Mouse (Mus musculus) stomach, embryonic 14.5 days (tissue): ENCODE measurements around the gene Urgcp. TPM values are rescaled to one million over a fixed set of nuclear protein-coding genes. Genes with fewer than 3 reads are reported as not detected.

ENCODE experiments used
- ATAC-seq: fragments of 200-750 bp; cut with Nextera tagmentation; 2 replicates; pipeline ENCODE4 v1.8.0; 2017; ENCODE audit warnings: low read depth, moderate TSS enrichment; ENCODE audit not compliant: insufficient number of reproducible peaks, insufficient read depth, low FRiP score
- H3K27ac ChIP-seq: fragments of 300-500 bp; sonication (generic); 2 replicates; pipeline ENCODE4 v1.5.1; 2014; ENCODE audit warnings: mild to moderate bottlenecking, low read length, moderate library complexity, mixed read lengths
- H3K27me3 ChIP-seq: fragments of 300-500 bp; sonication (generic); 2 replicates; pipeline ENCODE4 v1.6.1; 2014; ENCODE audit warnings: low read length, control low read depth, mixed read lengths; ENCODE audit not compliant: control insufficient read depth, insufficient read depth
- H3K36me3 ChIP-seq: fragments of 300-500 bp; sonication (generic); 2 replicates; pipeline ENCODE4 v1.6.1; 2014; ENCODE audit warnings: mild to moderate bottlenecking, control low read depth, low read length, moderate library complexity, mixed read lengths; ENCODE audit not compliant: control insufficient read depth, insufficient read depth
- H3K4me1 ChIP-seq: fragments of 300-500 bp; sonication (generic); 2 replicates; pipeline ENCODE4 v1.6.1; 2014; ENCODE audit warnings: low read length, control low read depth, mixed read lengths; ENCODE audit not compliant: control insufficient read depth, insufficient read depth
- H3K4me2 ChIP-seq: fragments of 300-500 bp; sonication (generic); replicated peaks from 2 replicates; pipeline ENCODE4 v1.6.1; 2014; ENCODE audit warnings: low read depth, low read length, control low read depth
- H3K4me3 ChIP-seq: fragments of 300-500 bp; sonication (generic); 2 replicates; pipeline ENCODE4 v1.5.1; 2014; ENCODE audit warnings: low read depth, low read length, control low read depth
- H3K9ac ChIP-seq: fragments of 300-500 bp; sonication (generic); replicated peaks from 2 replicates; pipeline ENCODE4 v1.6.1; 2014; ENCODE audit warnings: low read depth, mild to moderate bottlenecking, control low read depth, low read length, moderate library complexity, mixed read lengths
- H3K9me3 ChIP-seq: fragments of 300-500 bp; sonication (generic); 2 replicates; pipeline ENCODE4 v1.6.1; 2016; ENCODE audit warnings: low read depth, low read length, control low read depth; ENCODE audit not compliant: control insufficient read depth
- WGBS: fragments of 180-500 bp; shearing (Covaris S2); extraction: QIAGEN DNeasy Blood & Tissue Kit; methylation state at CpG from one replicate; pipeline ENCODE4 v1.1.7; 2014; 5-methylcytosine and 5-hydroxymethylcytosine counted together
- polyA plus RNA-seq: library from polyadenylated mRNA; unstranded; fragments of >200 nt; fragmentation: Nextera tagmentation; extraction: Ambion mirVana; gene quantifications from 2 replicates; pipeline ENCODE4 v1.2.1, GENCODE M21; 2014

The Urgcp gene
- polyA plus RNA-seq, 1 experiment from 2014 or later, result 14.2 TPM

DNA sequence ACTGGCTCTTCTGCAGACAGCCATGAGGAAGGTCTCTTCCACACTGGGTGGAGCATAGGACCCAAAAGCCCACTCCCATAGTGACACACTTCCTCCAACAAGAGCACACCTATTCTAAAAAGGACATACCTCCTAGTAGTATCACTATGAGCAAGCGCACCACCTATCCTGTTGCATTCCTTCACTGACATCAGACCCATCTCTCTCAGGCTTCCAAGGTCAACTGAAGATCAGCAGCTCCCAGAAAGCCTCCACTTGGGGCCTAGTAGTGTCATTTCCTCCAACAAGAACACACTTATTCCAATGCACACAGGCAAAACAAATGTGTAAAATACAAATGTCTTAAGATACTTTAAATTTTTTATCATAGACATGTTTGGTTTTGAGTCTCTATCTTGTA is 60.4 kb downstream of the Urgcp start:
- no peak overlapping the region for H3K27ac ChIP-seq
- WGBS, result 96% methylated on average over 1 of the region's 1 CpGs
- H3K36me3 ChIP-seq, result peaks cover 14% of the 10 kb centered on the region; the same call in 1 of the 2 replicates
- no peaks in the 10 kb centered on the region for H3K27me3 ChIP-seq
- H3K9ac ChIP-seq, result no peak overlapping the region
- no peak overlapping the region for H3K4me2 ChIP-seq
- H3K4me1 ChIP-seq, result peaks cover 12% of the 10 kb centered on the region
- H3K4me3 ChIP-seq, result no peak overlapping the region
- no peak for ATAC-seq
- no peaks in the 10 kb centered on the region for H3K9me3 ChIP-seq

DNA sequence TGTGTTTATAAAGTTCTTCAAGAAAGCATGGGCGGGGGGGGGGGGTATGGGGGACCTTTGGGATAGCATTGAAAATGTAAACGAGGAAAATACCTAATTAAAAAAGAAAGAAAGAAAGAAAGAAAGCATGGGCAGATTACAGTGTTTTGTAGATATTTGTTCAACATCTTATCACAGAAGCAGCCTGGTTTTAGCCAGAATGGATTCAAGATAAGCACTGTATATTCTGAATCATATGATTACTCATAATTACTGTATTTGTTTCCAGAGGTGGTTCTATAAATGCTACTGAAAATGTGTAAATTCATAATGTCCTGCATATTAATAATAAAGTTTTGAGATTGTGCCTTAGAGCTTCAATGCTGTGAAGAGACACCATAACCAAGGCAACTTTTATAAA is 60.9 kb downstream of the Urgcp start:
- WGBS, result 56% methylated on average over 2 of the region's 2 CpGs
- no peak overlapping the region for H3K9ac ChIP-seq
- H3K36me3 ChIP-seq, result peaks cover 14% of the 10 kb centered on the region; the same call in 1 of the 2 replicates
- ATAC-seq, result no peak
- H3K27me3 ChIP-seq, result no peaks in the 10 kb centered on the region
- peaks cover 7% of the 10 kb centered on the region for H3K4me1 ChIP-seq
- H3K4me2 ChIP-seq, result no peak overlapping the region
- H3K27ac ChIP-seq, result no peak overlapping the region
- H3K4me3 ChIP-seq, result no peak overlapping the region
- no peaks in the 10 kb centered on the region for H3K9me3 ChIP-seq

DNA sequence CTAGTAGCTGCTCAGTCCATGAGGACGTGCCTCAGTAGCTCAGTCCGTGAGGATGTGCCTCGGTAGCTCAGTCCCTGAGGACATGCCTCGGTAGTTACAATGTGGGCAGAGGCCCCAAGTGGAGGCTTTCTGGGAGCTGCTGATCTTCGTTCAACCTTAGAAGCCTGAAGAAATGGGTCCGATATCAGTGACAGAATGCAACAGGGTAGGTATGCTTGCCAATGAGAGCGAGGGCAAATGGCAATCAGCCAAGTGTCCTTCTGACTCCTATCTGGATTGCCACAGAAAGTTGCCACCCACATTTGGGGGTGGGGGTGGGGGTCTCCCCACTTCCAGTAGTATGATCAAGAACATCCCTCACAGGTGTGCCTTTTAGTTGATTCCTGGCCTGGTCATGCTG is 61.4 kb downstream of the Urgcp start:
- 92% methylated on average over 7 of the region's 7 CpGs for whole genome bisulfite sequencing
- Histone ChIP-seq H3K4me2 (no peak overlapping the region), H3K9me3 (no peaks in the 10 kb centered on the region), H3K36me3 (peaks cover 14% of the 10 kb centered on the region; the same call in 1 of the 2 replicates), H3K9ac (no peak overlapping the region), H3K27ac (no peak overlapping the region), H3K27me3 (no peaks in the 10 kb centered on the region), H3K4me3 (no peak overlapping the region), H3K4me1 (peaks cover 2% of the 10 kb centered on the region; the same call in 1 of the 2 replicates)
- no peak for ATAC-seq

DNA sequence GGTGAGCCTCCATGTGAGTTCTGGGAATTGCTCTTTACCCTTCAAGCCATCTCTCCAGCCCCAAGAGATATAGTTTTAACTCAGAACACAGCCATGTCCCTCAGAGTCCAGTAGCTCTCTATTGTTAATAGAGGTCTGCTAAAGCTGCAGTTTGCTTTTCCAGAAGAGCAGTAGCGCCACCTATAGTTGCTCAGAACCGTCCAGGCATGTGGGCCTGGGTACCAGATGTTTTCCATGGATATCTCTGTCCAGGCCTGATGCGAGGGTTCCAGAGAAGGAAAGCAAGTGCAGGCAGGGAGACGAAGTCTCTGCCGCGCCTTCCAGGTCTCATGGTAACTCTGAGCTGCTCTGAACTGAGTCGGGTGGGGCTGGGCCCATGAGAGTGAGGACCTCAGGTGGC is 70.4 kb downstream of the Urgcp start:
- Histone ChIP-seq H3K36me3 (no peaks in the 10 kb centered on the region), H3K4me1 (no peaks in the 10 kb centered on the region), H3K4me2 (no peak overlapping the region), H3K27ac (no peak overlapping the region), H3K9me3 (no peaks in the 10 kb centered on the region), H3K4me3 (no peak overlapping the region), H3K9ac (no peak overlapping the region), H3K27me3 (no peaks in the 10 kb centered on the region)
- WGBS, result 26% methylated on average over 7 of the region's 7 CpGs
- ATAC-seq, result no peak

DNA sequence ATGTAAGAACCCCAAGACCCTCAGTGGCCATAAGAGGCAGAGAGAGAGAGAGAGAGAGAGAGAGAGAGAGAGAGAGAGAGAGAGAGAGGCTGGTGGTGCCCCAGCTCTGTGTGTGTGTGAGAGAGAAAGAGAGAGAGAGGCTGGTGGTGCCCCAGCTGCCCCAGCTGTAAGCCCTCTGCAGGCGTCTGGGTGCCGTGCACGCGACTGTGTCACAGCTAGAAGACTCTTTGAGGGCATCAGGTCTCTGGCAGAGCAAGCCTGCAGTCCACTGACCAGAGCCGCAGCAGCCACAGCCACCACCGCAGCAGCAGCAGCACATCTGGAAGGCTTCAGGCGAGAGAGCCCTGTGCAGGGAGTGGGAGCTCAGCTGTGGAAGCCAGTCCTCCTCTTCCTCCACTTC is 77.9 kb downstream of the Urgcp start:
- Histone ChIP-seq H3K4me3 (no peak overlapping the region), H3K27ac (no peak overlapping the region), H3K36me3 (no peaks in the 10 kb centered on the region), H3K4me2 (no peak overlapping the region), H3K4me1 (no peaks in the 10 kb centered on the region; the same call in 1 of the 2 replicates), H3K9ac (no peak overlapping the region), H3K27me3 (no peaks in the 10 kb centered on the region), H3K9me3 (no peaks in the 10 kb centered on the region)
- no peak for ATAC-seq
- 25% methylated on average over 7 of the region's 7 CpGs for WGBS

DNA sequence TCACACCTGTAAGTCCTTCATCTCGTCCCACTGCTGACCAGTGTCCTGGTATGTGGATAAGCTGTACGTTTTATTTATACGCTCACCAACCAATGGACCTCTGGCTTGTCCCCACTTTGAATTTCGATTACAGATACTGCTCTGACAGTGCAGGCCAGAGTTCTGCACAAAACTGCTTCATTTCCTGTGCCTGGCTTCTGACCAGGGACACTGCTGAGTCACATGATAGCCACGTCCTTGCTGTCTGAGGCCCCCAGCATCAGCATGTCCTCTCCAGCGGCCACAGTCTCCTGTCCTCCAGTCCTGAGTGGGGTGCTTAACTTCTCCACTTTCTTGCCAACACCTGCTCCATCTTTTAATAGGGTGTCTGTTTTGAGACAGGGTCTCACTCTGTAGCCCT is 79.6 kb downstream of the Urgcp start:
- H3K4me1 ChIP-seq, result no peaks in the 10 kb centered on the region; the same call in 1 of the 2 replicates
- H3K36me3 ChIP-seq, result no peaks in the 10 kb centered on the region
- H3K27ac ChIP-seq, result no peak overlapping the region
- no peak overlapping the region for H3K4me2 ChIP-seq
- 54% methylated on average over 6 of the region's 6 CpGs for WGBS
- ATAC-seq, result no peak
- no peaks in the 10 kb centered on the region for H3K9me3 ChIP-seq
- no peak overlapping the region for H3K4me3 ChIP-seq
- H3K9ac ChIP-seq, result no peak overlapping the region
- no peaks in the 10 kb centered on the region for H3K27me3 ChIP-seq

Other genes with a start within 250 kb of the Urgcp start
- 164 and 206 TPM in 2 replicates for gene Xbp1, start 241.7 kb downstream of the Urgcp start, polyA plus RNA-seq
- gene Ccdc117, start 220.2 kb downstream of the Urgcp start, polyA plus RNA-seq, result 17.7 and 19.4 TPM in 2 replicates
- gene Ankrd36, start 192.7 kb downstream of the Urgcp start, polyA plus RNA-seq, result not detected in 2 replicates
- gene Mrps24, start 46.7 kb downstream of the Urgcp start, polyA plus RNA-seq, result 206 and 225 TPM in 2 replicates
- gene Dbnl, start 26.1 kb upstream of the Urgcp start, polyA plus RNA-seq, result 108 TPM in 2 replicates
- 1.2 and 1.5 TPM in 2 replicates for gene Pgam2, start 41.4 kb upstream of the Urgcp start, polyA plus RNA-seq
- 8.4 and 10.3 TPM in 2 replicates for gene Polm, start 75.6 kb upstream of the Urgcp start, polyA plus RNA-seq
- 29.2 and 30.3 TPM in 2 replicates for gene Aebp1, start 99.6 kb upstream of the Urgcp start, polyA plus RNA-seq
- 101 and 112 TPM in 2 replicates for gene Pold2, start 115.9 kb upstream of the Urgcp start, polyA plus RNA-seq
- 4.9 and 8.4 TPM in 2 replicates for gene Myl7, start 136.4 kb upstream of the Urgcp start, polyA plus RNA-seq
- 0.75 and 2.0 TPM in 2 replicates for gene Gck, start 187.7 kb upstream of the Urgcp start, polyA plus RNA-seq
- 23.2 and 23.3 TPM in 2 replicates for gene Ykt6, start 193.3 kb upstream of the Urgcp start, polyA plus RNA-seq